Mouse (Mus musculus) CH12.LX (cell line): ENCODE measurements at regions not wholly inside any gene's neighbourhood (a gene's known extent, or its start where the extent isn't known, plus 50 kb on each side); places are given as distances from the start of the nearest gene placed in this dataset.

Experiments used
- DNase-seq: peaks from one replicate; pipeline ENCODE4 v3.0.0-alpha.2; 2013; ENCODE audit errors: extremely low read depth
- H3K27ac ChIP-seq: 2 replicates; pipeline ENCODE4 v1.5.1; 2012; ENCODE audit warnings: low read depth, mild to moderate bottlenecking, control low read depth, moderate library complexity; ENCODE audit not compliant: insufficient read depth
- H3K27me3 ChIP-seq: replicated peaks from 2 replicates; pipeline ENCODE3; 2012; ENCODE audit warnings: inconsistent platforms
- H3K36me3 ChIP-seq, 2 experiments: replicated peaks in 1 of 2; 2 replicates each; pipeline versions ENCODE3 to v1.6.1; 2012; ENCODE audit warnings: inconsistent platforms in 1 of 2, low read length in 1 of 2, mild to moderate bottlenecking in 1 of 2, mixed read lengths in 1 of 2, moderate library complexity in 1 of 2; ENCODE audit not compliant: control insufficient read depth in 1 of 2, insufficient read depth in 1 of 2
- H3K4me1 ChIP-seq, 2 experiments: 2 replicates each; pipeline ENCODE4 v1.6.1; 2012; ENCODE audit warnings: inconsistent platforms in 1 of 2, moderate library complexity in 1 of 2; ENCODE audit not compliant: insufficient read depth in 2 of 2, control insufficient read depth in 1 of 2
- H3K4me2 ChIP-seq: 2 replicates; pipeline ENCODE4 v1.6.1; 2012; ENCODE audit warnings: low read depth, mild to moderate bottlenecking, control low read depth; ENCODE audit not compliant: poor library complexity, insufficient read depth, severe bottlenecking
- H3K4me3 ChIP-seq, 3 experiments: fragments of 150-350 bp in 1 of 3; sonication (generic) in 1 of 3; replicated peaks in 1 of 3; 2 replicates each; pipeline versions ENCODE3 to v1.5.1; 2011 to 2012; ENCODE audit warnings: low read depth in 2 of 3, low read length in 2 of 3, mild to moderate bottlenecking in 2 of 3, moderate library complexity in 2 of 3, control low read depth in 1 of 3, improper control_type of control experiment in 1 of 3, inconsistent platforms in 1 of 3, mixed read lengths in 1 of 3; ENCODE audit not compliant: poor library complexity in 1 of 3
- H3K79me2 ChIP-seq: replicated peaks from 2 replicates; pipeline ENCODE4 v1.6.1; 2012; ENCODE audit warnings: mild to moderate bottlenecking, moderate library complexity; ENCODE audit not compliant: control insufficient read depth, poor library complexity, insufficient read depth, severe bottlenecking; ENCODE audit errors: extremely low read depth
- H3K9ac ChIP-seq: 2 replicates; pipeline ENCODE4 v1.6.1; 2012; ENCODE audit warnings: low read depth, mild to moderate bottlenecking, control low read depth, moderate library complexity; ENCODE audit not compliant: insufficient read depth
- H3K9me3 ChIP-seq: replicated peaks from 2 replicates; pipeline ENCODE3; 2012; ENCODE audit warnings: low read length, inconsistent platforms, mixed read lengths
- CHD2 ChIP-seq: IDR thresholded peaks from 2 replicates; pipeline ENCODE4 v1.6.1; 2011; ENCODE audit warnings: low read length, improper control_type of control experiment
- CTCF ChIP-seq, 2 experiments: IDR thresholded peaks in 1 of 2; conservative IDR thresholded peaks in 1 of 2; 2 replicates each; pipeline ENCODE4 v1.5.1; 2011 to 2012; ENCODE audit warnings: low read depth in 2 of 2, low read length in 2 of 2, improper control_type of control experiment in 1 of 2, inconsistent platforms in 1 of 2, mild to moderate bottlenecking in 1 of 2, moderate library complexity in 1 of 2
- E2F4 ChIP-seq: IDR thresholded peaks from 2 replicates; pipeline ENCODE4 v1.6.1; 2011; ENCODE audit warnings: low read depth, low read length, improper control_type of control experiment; ENCODE audit not compliant: insufficient replicate concordance
- ELF1 ChIP-seq: IDR thresholded peaks from 2 replicates; pipeline ENCODE4 v1.6.1; 2014; ENCODE audit warnings: low read depth, mild to moderate bottlenecking, inconsistent platforms, low read length, improper control_type of control experiment
- EP300 ChIP-seq: IDR thresholded peaks from 2 replicates; pipeline ENCODE4 v1.6.1; 2011; ENCODE audit warnings: low read length, improper control_type of control experiment
- ETS1 ChIP-seq: conservative IDR thresholded peaks from 2 replicates; pipeline ENCODE4 v1.6.1; 2012; ENCODE audit warnings: low read depth, mild to moderate bottlenecking, inconsistent platforms, low read length, improper control_type of control experiment, moderate library complexity
- GABPA ChIP-seq: IDR thresholded peaks from 2 replicates; pipeline ENCODE4 v1.6.1; 2012; ENCODE audit warnings: low read depth, low read length, improper control_type of control experiment, inconsistent platforms; ENCODE audit not compliant: insufficient replicate concordance
- IRF4 ChIP-seq: IDR thresholded peaks from 2 replicates; pipeline ENCODE4 v1.6.1; 2014; ENCODE audit warnings: low read depth, mild to moderate bottlenecking, inconsistent platforms, low read length, improper control_type of control experiment
- JUN ChIP-seq: IDR thresholded peaks from 2 replicates; pipeline ENCODE4 v1.6.1; 2011; ENCODE audit warnings: low read depth, mild to moderate bottlenecking, low read length, improper control_type of control experiment, moderate library complexity; ENCODE audit not compliant: insufficient read depth
- KAT2A ChIP-seq: IDR thresholded peaks from 2 replicates; pipeline ENCODE4 v1.6.1; 2012; ENCODE audit warnings: low read length, improper control_type of control experiment, inconsistent platforms; ENCODE audit not compliant: insufficient replicate concordance
- MAX ChIP-seq: IDR thresholded peaks from 2 replicates; pipeline ENCODE4 v1.6.1; 2011; ENCODE audit warnings: low read length, improper control_type of control experiment
- MAZ ChIP-seq: IDR thresholded peaks from 2 replicates; pipeline ENCODE4 v1.6.1; 2012; ENCODE audit warnings: low read depth, mild to moderate bottlenecking, inconsistent platforms, low read length, improper control_type of control experiment, moderate library complexity
- MEF2A ChIP-seq: IDR thresholded peaks from 2 replicates; pipeline ENCODE4 v1.6.1; 2014; ENCODE audit warnings: low read depth, mild to moderate bottlenecking, inconsistent platforms, low read length, improper control_type of control experiment, borderline replicate concordance
- MXI1 ChIP-seq: IDR thresholded peaks from 2 replicates; pipeline ENCODE4 v1.6.1; 2011; ENCODE audit warnings: mild to moderate bottlenecking, low read depth, low read length, improper control_type of control experiment
- MYC ChIP-seq: IDR thresholded peaks from 2 replicates; pipeline ENCODE4 v1.6.1; 2011; ENCODE audit warnings: low read depth, mild to moderate bottlenecking, improper control_type of control experiment, low read length
- NRF1 ChIP-seq: IDR thresholded peaks from 2 replicates; pipeline ENCODE4 v1.6.1; 2014; ENCODE audit warnings: low read depth, mild to moderate bottlenecking, inconsistent platforms, low read length, improper control_type of control experiment, moderate library complexity
- POLR2A ChIP-seq: IDR thresholded peaks from 2 replicates; pipeline ENCODE4 v1.6.1; 2011; ENCODE audit warnings: low read depth, mild to moderate bottlenecking, improper control_type of control experiment, low read length
- RCOR1 ChIP-seq: conservative IDR thresholded peaks from 2 replicates; pipeline ENCODE4 v1.6.1; 2012; ENCODE audit warnings: low read depth, mild to moderate bottlenecking, inconsistent platforms, low read length, improper control_type of control experiment
- SIN3A ChIP-seq: IDR thresholded peaks from 2 replicates; pipeline ENCODE4 v1.6.1; 2012; ENCODE audit warnings: low read length, improper control_type of control experiment, inconsistent platforms
- SMC3 ChIP-seq: IDR thresholded peaks from 2 replicates; pipeline ENCODE4 v1.6.1; 2011; ENCODE audit warnings: low read depth, low read length, improper control_type of control experiment
- TBP ChIP-seq: conservative IDR thresholded peaks from 2 replicates; pipeline ENCODE4 v1.6.1; 2011; ENCODE audit warnings: low read depth, low read length, improper control_type of control experiment
- UBTF ChIP-seq: IDR thresholded peaks from 2 replicates; pipeline ENCODE4 v1.6.1; 2012; ENCODE audit warnings: low read depth, mild to moderate bottlenecking, inconsistent platforms, low read length, improper control_type of control experiment, moderate library complexity
- USF2 ChIP-seq: conservative IDR thresholded peaks from 2 replicates; pipeline ENCODE4 v1.6.1; 2011; ENCODE audit warnings: low read depth, low read length, improper control_type of control experiment
- ZC3H11A ChIP-seq: IDR thresholded peaks from 2 replicates; pipeline ENCODE4 v1.6.1; 2012; ENCODE audit warnings: low read depth, mild to moderate bottlenecking, inconsistent platforms, low read length, improper control_type of control experiment
- ZMIZ1 ChIP-seq: IDR thresholded peaks from 2 replicates; pipeline ENCODE4 v1.6.1; 2012; ENCODE audit warnings: low read depth, mild to moderate bottlenecking, inconsistent platforms, low read length, improper control_type of control experiment
- dilution Hi-C: fragments of 300-500 bp; cut with MboI; formaldehyde crosslinking; loops from 2 replicates; pipeline ENCODE4 v1.14.3; 2020; ENCODE audit warnings: low sequenced_read_pairs; ENCODE audit not compliant: extremely low pct_unique_long_range_greater_than_20kb, extremely low pct_ligation_motif_present
- in situ Hi-C: fragments of 300-500 bp; cut with MboI; formaldehyde crosslinking; loops from 3 replicates; pipeline ENCODE4 v1.14.3; 2019; ENCODE audit warnings: low sequenced_read_pairs, low pct_ligation_motif_present, low pct_unique_long_range_greater_than_20kb, mixed read lengths

- no peak for DNase-seq
- Histone ChIP-seq H3K79me2 (no peaks in the 10 kb centered on the region), H3K9ac (no peak overlapping the region), H3K4me2 (no peak overlapping the region), H3K4me1 (peaks cover 11 to 40% of the 10 kb centered on the region in 2 experiments), H3K27ac (no peak overlapping the region), H3K4me3 (no peak overlapping the region), H3K36me3 (no peaks in the 10 kb centered on the region), H3K27me3 (no peaks in the 10 kb centered on the region), H3K9me3 (peaks cover 4% of the 10 kb centered on the region)
- dilution Hi-C loops (no loop called here), in situ Hi-C loops (no loop called here)
- no peak for TF ChIP-seq USF2
- TF ChIP-seq ZMIZ1: no peak
- TF ChIP-seq EP300: no peak
- TF ChIP-seq ELF1: no peak
- TF ChIP-seq SIN3A: no peak
- TF ChIP-seq NRF1: 0 out of 2 replicates have a peak, but pooled peaks have one; percentile 25
- TF ChIP-seq, all 38 proteins: peak for 1
These were observed 409.8 kb upstream of the Jarid2 start for GRCm38 (mm10) chr13:44319511-44319910.

- Histone ChIP-seq H3K79me2 (no peaks in the 10 kb centered on the region), H3K9me3 (peaks cover 4% of the 10 kb centered on the region), H3K4me3 (no peak overlapping the region), H3K4me2 (peak overlapping the region; percentile 66), H3K9ac (no peak overlapping the region), H3K27ac (no peak overlapping the region), H3K27me3 (no peaks in the 10 kb centered on the region), H3K4me1 (peaks cover 11 to 40% of the 10 kb centered on the region in 2 experiments), H3K36me3 (no peaks in the 10 kb centered on the region)
- DNase-seq: peak; percentile 55
- dilution Hi-C loops: no loop called here
- TF ChIP-seq ETS1: no peak
- in situ Hi-C loops: no loop called here
These were observed 409.0 kb upstream of the Jarid2 start for GRCm38 (mm10) chr13:44320311-44320710.

DNA sequence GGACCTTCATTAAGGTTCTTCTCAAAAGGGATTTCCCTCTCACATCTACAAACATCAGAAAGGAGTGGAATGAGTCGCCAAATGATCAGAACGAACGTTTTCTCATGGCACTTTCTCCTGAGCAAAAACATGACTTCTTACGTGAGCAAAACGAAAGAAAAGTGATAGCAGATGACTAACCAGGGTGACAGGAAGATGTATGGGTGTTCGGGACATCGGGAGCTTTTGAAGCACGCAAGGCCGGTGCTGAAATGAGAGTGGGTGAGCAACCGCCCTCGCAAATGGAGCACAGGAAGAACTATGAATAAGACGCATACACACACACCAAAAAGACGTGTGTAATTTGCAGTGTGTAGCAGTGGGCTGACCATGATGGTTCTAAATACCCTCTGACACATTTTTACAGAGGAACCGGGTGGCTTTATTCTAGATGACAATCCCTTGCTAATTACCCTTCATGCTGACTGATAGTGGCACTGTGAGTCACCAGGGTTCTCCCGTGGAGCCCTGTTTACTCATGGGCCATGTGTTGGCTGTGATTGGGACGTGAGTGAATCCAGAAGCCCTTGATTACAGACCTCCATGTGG, 408.2 kb upstream of the Jarid2 start:
- peak overlapping the region in 2 of 3 experiments; percentile 8 to 35 for H3K4me3 ChIP-seq
- H3K4me1 ChIP-seq: peaks cover 11 to 40% of the 10 kb centered on the region in 2 experiments
- no peaks in the 10 kb centered on the region for H3K36me3 ChIP-seq
- no peak overlapping the region for H3K27ac ChIP-seq
- peak; percentile 98 for DNase-seq
- H3K9me3 ChIP-seq: peaks cover 3% of the 10 kb centered on the region
- no peak overlapping the region for H3K9ac ChIP-seq
- in situ Hi-C loops: no loop called here
- no peaks in the 10 kb centered on the region for H3K27me3 ChIP-seq
- dilution Hi-C loops: no loop called here
- no peaks in the 10 kb centered on the region for H3K79me2 ChIP-seq
- H3K4me2 ChIP-seq: peak overlapping the region; percentile 66
- 0 out of 2 replicates have a peak, but pooled peaks have one; percentile 56 for TF ChIP-seq KAT2A
- no peak for TF ChIP-seq NRF1
- TF ChIP-seq TBP: no peak
- no peak; the same call in 1 of the 2 replicates for TF ChIP-seq SMC3
- TF ChIP-seq IRF4: peak; percentile 95
- TF ChIP-seq JUN: peak; percentile 87
- no peak for TF ChIP-seq ZC3H11A
- TF ChIP-seq RCOR1: peak; percentile 88
- no peak for TF ChIP-seq UBTF
- TF ChIP-seq MAZ: peak; percentile 88
- TF ChIP-seq MXI1: no peak; the same call in 1 of the 2 replicates
- TF ChIP-seq GABPA: no peak
- TF ChIP-seq ELF1: peak; percentile 22; the same call in 1 of the 2 replicates
- TF ChIP-seq CHD2: peak; percentile 46; the same call in 1 of the 2 replicates
- TF ChIP-seq E2F4: no peak
- TF ChIP-seq MAX: peak; percentile 73; the same call in 1 of the 2 replicates
- TF ChIP-seq ZMIZ1: no peak
- TF ChIP-seq CTCF (conservative IDR thresholded peaks at IDR 0.05 in 1 of 2, IDR thresholded peaks at IDR 0.05 in 1 of 2; ENCODE audit: low read depth in 2 of 2, low read length in 2 of 2): no peak
- TF ChIP-seq POLR2A: no peak
- peak; percentile 44; the same call in 1 of the 2 replicates for TF ChIP-seq MYC
- peak; percentile 93 for TF ChIP-seq MEF2A
